Mouse (Mus musculus): ENCODE data around the gene Trip10.

DNA sequence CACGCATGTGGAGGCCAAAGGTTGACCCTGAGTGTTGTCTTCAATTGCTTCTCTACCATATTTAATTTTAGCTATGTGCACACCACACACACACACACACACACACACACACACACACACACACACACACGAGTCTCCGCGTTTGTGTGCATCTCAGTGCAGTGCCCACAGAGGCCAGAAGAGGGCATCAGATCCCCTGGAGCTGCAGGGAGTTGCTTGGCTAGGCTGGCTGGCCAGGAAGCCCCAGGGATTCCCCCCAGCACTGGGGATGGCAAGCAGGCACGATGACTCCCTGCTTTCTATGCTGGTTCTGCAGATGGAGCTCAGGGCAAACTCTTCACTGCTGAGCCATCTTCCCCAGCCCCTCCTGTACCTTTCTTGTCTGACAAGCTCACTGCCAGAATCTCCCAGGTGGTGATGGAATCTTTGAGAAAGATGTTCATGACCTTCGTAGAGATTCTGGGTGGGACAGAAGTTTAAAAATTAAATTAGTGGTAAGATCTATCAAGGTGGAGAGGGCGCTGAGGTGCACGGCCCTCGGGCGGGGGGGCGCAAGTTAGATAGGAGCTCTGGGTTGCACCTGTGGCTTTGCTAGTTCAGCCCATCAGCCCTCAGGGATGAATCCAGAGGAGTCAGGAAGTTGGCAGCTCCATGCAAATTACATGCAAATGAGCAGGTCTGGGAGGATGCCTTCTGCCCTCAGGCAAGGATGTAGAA lies 29.9 kb upstream of the Trip10 start:
- peak; percentile 76 for TF ChIP-seq CTCF (IDR thresholded peaks at IDR 0.05; ENCODE audit: low read depth, low read length)
- no peak for TF ChIP-seq POLR2A (IDR thresholded peaks at IDR 0.05; ENCODE audit: insufficient read depth, low read length)
- 0 out of 2 replicates have a peak, but pooled peaks have one; percentile 10 for TF ChIP-seq EP300 (IDR thresholded peaks at IDR 0.05; ENCODE audit: insufficient read depth, low read depth, low read length)
